Mouse (Mus musculus) lung, adult 2 months (tissue): ENCODE data around the gene Syt16.

Source experiments
- CTCF ChIP-seq: fragments of 200-500 bp; IDR thresholded peaks from 2 replicates; pipeline ENCODE4 v1.5.1; 2011; ENCODE audit warnings: mild to moderate bottlenecking, low read length, control low read depth; ENCODE audit not compliant: insufficient read depth
- POLR2A ChIP-seq: fragments of 200-500 bp; IDR thresholded peaks from 2 replicates; pipeline ENCODE4 v1.6.1; 2011; ENCODE audit warnings: low read depth, mild to moderate bottlenecking, control low read depth, low read length, borderline replicate concordance; ENCODE audit errors: extremely low read depth

- TF ChIP-seq POLR2A, result no peak
- no peak for TF ChIP-seq CTCF
These were observed 560 bp upstream of the Syt16 start for GRCm38 (mm10) chr12:73996906-73997296.
